Mouse (Mus musculus): ENCODE measurements around the gene Irs3. TPM values are rescaled to one million over a fixed set of nuclear protein-coding genes. Genes with fewer than 3 reads are reported as not detected.
A peak's percentile ranks its signal among the peaks of the same experiment; 100 is the strongest.

The Irs3 gene
- total and polyA plus RNA-seq, 2 experiments from 2014 or later, result 0.08 to 7.6 TPM

DNA sequence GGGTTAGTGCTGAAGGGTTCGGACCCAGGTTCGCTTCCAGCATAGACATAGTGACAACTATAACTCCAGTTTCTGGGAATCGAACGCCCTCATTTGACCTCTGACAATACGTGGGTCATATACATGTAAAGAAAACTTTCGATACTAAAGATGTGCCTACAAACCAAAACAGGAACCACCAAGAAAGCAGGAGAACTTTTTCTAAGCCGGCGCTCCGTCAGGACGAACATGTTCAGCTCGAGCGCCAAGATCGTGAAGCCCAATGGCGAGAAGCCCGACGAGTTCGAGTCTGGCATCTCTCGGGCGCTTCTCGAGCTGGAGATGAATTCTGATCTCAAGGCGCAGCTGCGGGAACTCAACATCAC is 44.2 kb downstream of the Irs3 start:
- H3K27ac ChIP-seq (ENCODE audit: low read depth), result peak overlapping the region; percentile 71
- DNase-seq (ENCODE audit: low spot score) (no peak), ATAC-seq (ENCODE audit: insufficient read depth, low read depth) (no peak)
- WGBS, result under 1% methylated on average over 22 of the region's 22 CpGs
- peak overlapping the region; percentile 68 for H3K4me3 ChIP-seq (ENCODE audit: low read depth, low read length)
- no peak for TF ChIP-seq CTCF (IDR thresholded peaks at IDR 0.05; ENCODE audit: low read depth)
- TF ChIP-seq EP300 (IDR thresholded peaks at IDR 0.05; ENCODE audit: low read depth), result no peak
- peaks cover 25% of the 10 kb centered on the region for H3K36me3 ChIP-seq (replicated peaks; ENCODE audit: control insufficient read depth, insufficient read depth, low read length)
- peak overlapping the region; percentile 64 for H3K9ac ChIP-seq (replicated peaks; ENCODE audit: low read depth, low read length)
- peak overlapping the region; percentile 92 for H3K4me2 ChIP-seq (ENCODE audit: low read depth, low read length)
- H3K9me3 ChIP-seq (replicated peaks; ENCODE audit: control insufficient read depth, low read length), result no peaks in the 10 kb centered on the region
- H3K27me3 ChIP-seq (ENCODE audit: control insufficient read depth, insufficient read depth, low read length), result no peaks in the 10 kb centered on the region
- peaks cover 13% of the 10 kb centered on the region; the same call in 1 of the 2 replicates for H3K4me1 ChIP-seq (ENCODE audit: control insufficient read depth, insufficient read depth)

DNA sequence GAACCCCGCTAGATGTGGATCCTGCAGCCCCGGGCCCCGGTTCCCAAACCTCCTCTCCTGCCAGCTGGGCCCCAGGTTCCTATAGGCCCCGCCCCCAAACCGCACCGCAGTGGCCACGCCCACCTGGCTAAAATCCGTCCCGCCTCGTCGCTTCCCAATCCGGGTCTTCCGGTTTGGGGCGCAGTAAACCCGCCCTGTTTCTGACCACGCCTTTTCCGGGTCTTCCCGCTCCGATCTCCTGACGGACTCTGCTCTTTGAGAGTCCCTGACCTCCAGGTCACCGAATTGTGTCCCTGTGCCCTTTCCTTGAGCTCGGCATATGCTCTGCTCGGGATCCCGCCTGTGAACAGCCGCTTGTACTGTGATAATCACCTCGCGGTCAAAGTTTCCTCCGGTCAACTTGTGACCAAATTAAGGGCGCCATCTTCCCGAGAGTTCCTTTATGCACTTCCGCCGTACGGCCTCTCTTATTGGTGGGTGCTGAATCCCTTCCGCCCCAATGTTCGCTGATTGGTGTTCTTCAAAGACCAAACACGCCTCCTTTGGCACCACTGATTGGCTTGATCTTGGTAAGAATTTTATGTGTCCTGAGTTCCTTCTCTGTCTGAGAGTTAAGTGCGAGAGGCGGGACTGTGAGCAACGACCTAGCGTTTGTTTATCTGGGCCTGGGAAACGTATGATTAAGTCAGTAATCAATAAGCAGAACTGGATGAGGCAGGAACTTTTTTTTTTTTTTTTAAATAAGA is 44.7 kb downstream of the Irs3 start, which contains the start of gene Mospd3:
Gene Mospd3 (minus strand): TSS at position 440 of the 746 bp plus-strand sequence.
- TF ChIP-seq CTCF (IDR thresholded peaks at IDR 0.05; ENCODE audit: low read depth) (no peak), EP300 (IDR thresholded peaks at IDR 0.05; ENCODE audit: low read depth) (no peak; the same call in 1 of the 2 replicates)
- peak; percentile 95 for ATAC-seq (ENCODE audit: insufficient read depth, low read depth)
- WGBS, result under 1% methylated on average over 41 of the region's 41 CpGs

DNA sequence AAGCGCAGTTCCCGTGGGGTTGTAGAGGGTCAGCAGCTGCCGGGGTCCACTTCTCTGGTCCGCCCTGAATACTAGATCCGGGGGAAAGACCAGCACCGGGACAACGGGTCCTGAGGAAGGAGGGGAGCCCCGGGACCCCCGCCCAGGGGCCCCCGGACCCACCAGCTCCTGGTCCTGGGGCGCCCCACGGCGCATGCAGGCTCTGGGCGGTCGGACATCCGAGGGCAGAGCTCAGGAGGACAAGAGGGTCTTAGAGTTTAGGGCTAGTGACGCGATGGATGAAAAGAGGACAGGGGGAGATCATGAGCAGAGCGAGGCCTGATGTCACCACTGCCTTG is 45.3 kb downstream of the Irs3 start:
- whole genome bisulfite sequencing, result 3% methylated on average over 19 of the region's 19 CpGs
- H3K27me3 ChIP-seq (ENCODE audit: control insufficient read depth, insufficient read depth, low read length), result no peaks in the 10 kb centered on the region
- H3K4me2 ChIP-seq (ENCODE audit: low read depth, low read length), result peak overlapping the region; percentile 92
- peaks cover 14% of the 10 kb centered on the region for H3K36me3 ChIP-seq (replicated peaks; ENCODE audit: control insufficient read depth, insufficient read depth, low read length)
- H3K4me3 ChIP-seq (ENCODE audit: low read depth, low read length), result peak overlapping the region; percentile 68
- H3K27ac ChIP-seq (ENCODE audit: low read depth), result peak overlapping the region; percentile 50; the same call in 1 of the 2 replicates
- peak; percentile 24 for ATAC-seq (ENCODE audit: insufficient read depth, low read depth)
- no peaks in the 10 kb centered on the region for H3K9me3 ChIP-seq (replicated peaks; ENCODE audit: control insufficient read depth, low read length)
- H3K4me1 ChIP-seq (ENCODE audit: control insufficient read depth, insufficient read depth), result peaks cover 13% of the 10 kb centered on the region; the same call in 1 of the 2 replicates
- TF ChIP-seq EP300 (IDR thresholded peaks at IDR 0.05; ENCODE audit: low read depth), result no peak
- no peak for TF ChIP-seq CTCF (IDR thresholded peaks at IDR 0.05; ENCODE audit: low read depth)
- no peak for DNase-seq (ENCODE audit: low spot score)
- peak overlapping the region; percentile 74 for H3K9ac ChIP-seq (replicated peaks; ENCODE audit: low read depth, low read length)

More for the DNA sequence above, 44.7 kb downstream of the Irs3 start, which contains the start of gene Mospd3:
- peak within 1 kb of the TSS; percentile 90 for H3K27ac ChIP-seq (ENCODE audit: low read depth)
- H3K4me2 ChIP-seq (ENCODE audit: low read depth, low read length), result peak within 1 kb of the TSS; percentile 92
- H3K4me3 ChIP-seq (ENCODE audit: low read depth, low read length), result peak within 1 kb of the TSS; percentile 68
- peak; percentile 99 for DNase-seq (ENCODE audit: low spot score)
- H3K36me3 ChIP-seq (replicated peaks; ENCODE audit: control insufficient read depth, insufficient read depth, low read length), result peaks cover 19% of the 10 kb centered on the region
- H3K9ac ChIP-seq (replicated peaks; ENCODE audit: low read depth, low read length), result peak within 1 kb of the TSS; percentile 74
- H3K27me3 ChIP-seq (ENCODE audit: control insufficient read depth, insufficient read depth, low read length), result no peaks in the 10 kb centered on the region
- H3K4me1 ChIP-seq (ENCODE audit: control insufficient read depth, insufficient read depth), result peaks cover 13% of the 10 kb centered on the region; the same call in 1 of the 2 replicates
- no peaks in the 10 kb centered on the region for H3K9me3 ChIP-seq (replicated peaks; ENCODE audit: control insufficient read depth, low read length)

DNA sequence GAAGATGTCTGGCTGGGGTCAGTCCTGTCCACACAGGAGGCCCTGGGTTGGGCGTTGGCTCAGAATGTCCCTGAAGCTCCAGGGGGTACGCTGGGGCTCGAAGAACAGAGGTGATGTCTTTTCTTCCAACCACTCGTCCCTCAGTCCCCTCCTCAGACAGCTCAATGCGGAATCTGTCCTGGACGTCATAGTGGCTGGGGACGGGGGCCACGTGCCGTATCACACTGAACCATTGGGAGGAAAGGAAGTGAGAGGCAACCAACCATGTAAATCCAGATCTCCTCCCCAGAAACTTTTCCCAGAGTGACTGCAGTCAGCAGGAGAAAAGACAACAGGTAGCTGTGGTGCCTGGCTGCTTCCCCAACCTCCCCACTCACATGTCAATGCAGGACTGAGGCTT is 45.9 kb downstream of the Irs3 start:
- DNase-seq (ENCODE audit: low spot score) (no peak), ATAC-seq (ENCODE audit: insufficient read depth, low read depth) (no peak)
- Histone ChIP-seq H3K9ac (replicated peaks; ENCODE audit: low read depth, low read length) (peak overlapping the region; percentile 74; the same call in 1 of the 2 replicates), H3K4me1 (ENCODE audit: control insufficient read depth, insufficient read depth) (peaks cover 13% of the 10 kb centered on the region; the same call in 1 of the 2 replicates), H3K9me3 (replicated peaks; ENCODE audit: control insufficient read depth, low read length) (no peaks in the 10 kb centered on the region), H3K27me3 (ENCODE audit: control insufficient read depth, insufficient read depth, low read length) (no peaks in the 10 kb centered on the region), H3K27ac (ENCODE audit: low read depth) (no peak overlapping the region), H3K4me2 (ENCODE audit: low read depth, low read length) (peak overlapping the region; percentile 92), H3K4me3 (ENCODE audit: low read depth, low read length) (peak overlapping the region; percentile 68), H3K36me3 (replicated peaks; ENCODE audit: control insufficient read depth, insufficient read depth, low read length) (peaks cover 8% of the 10 kb centered on the region)
- TF ChIP-seq EP300 (IDR thresholded peaks at IDR 0.05; ENCODE audit: low read depth), result no peak
- TF ChIP-seq CTCF (IDR thresholded peaks at IDR 0.05; ENCODE audit: low read depth), result no peak
- whole genome bisulfite sequencing, result 51% methylated on average over 9 of the region's 9 CpGs

DNA sequence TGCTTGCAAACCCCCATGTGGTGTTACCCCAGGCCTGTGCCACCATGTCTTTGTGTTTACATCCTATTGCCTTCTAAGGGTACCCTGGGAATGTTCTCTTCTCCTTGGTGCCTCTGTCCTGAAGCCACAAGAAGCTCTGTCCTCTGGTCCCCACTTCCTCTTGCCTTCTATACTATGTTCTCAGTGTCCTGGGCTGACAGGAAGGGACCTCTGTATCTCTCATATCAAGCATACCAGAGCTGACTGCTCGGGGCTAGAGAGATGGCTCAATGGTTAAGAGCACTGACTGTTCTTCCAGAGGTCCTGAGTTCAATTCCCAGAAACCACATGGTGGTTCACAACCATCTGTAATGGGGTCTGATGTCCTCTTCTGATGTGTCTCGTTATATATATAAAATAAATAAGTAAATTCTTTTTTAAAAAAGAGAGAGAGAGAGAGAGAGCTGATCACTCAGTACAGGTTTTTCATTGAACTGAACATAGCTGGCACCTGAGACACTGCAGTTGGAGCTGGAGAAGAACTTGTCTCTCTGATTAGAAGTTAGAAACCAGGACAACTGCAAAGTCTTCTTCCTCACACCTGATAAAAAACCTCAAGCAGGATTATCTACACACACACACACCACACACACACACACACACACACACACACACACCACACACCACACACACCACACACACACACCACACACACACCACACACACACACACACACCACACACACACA is 47.3 kb downstream of the Irs3 start:
- Histone ChIP-seq H3K4me1 (ENCODE audit: control insufficient read depth, insufficient read depth) (peaks cover 13% of the 10 kb centered on the region; the same call in 1 of the 2 replicates), H3K27ac (ENCODE audit: low read depth) (no peak overlapping the region), H3K4me2 (ENCODE audit: low read depth, low read length) (no peak overlapping the region), H3K9me3 (replicated peaks; ENCODE audit: control insufficient read depth, low read length) (no peaks in the 10 kb centered on the region), H3K4me3 (ENCODE audit: low read depth, low read length) (no peak overlapping the region), H3K27me3 (ENCODE audit: control insufficient read depth, insufficient read depth, low read length) (no peaks in the 10 kb centered on the region), H3K36me3 (replicated peaks; ENCODE audit: control insufficient read depth, insufficient read depth, low read length) (peaks cover 8% of the 10 kb centered on the region), H3K9ac (replicated peaks; ENCODE audit: low read depth, low read length) (no peak overlapping the region)
- WGBS, result 54% methylated on average over 2 of the region's 2 CpGs
- ATAC-seq (ENCODE audit: insufficient read depth, low read depth) (no peak), DNase-seq (ENCODE audit: low spot score) (no peak)
- TF ChIP-seq EP300 (IDR thresholded peaks at IDR 0.05; ENCODE audit: low read depth) (no peak), CTCF (IDR thresholded peaks at IDR 0.05; ENCODE audit: low read depth) (no peak)
